Comparison of ENCODE assay signal across 29 mouse cellular contexts in genomic region chr8:25328318-25328717, GRCm38 (mm10).
"Had no signal": no experiment of that assay in that cellular context is flagged by ENCODE, and none has a peak within 500 bp of the region (broad histone marks: within the 10 kb centered on the region; RNA-seq: fewer than 3 reads in every experiment).

No protein-coding gene starts in this region.

- H3K36me3 ChIP-seq: heart, embryonic 13.5 days; heart, embryonic 15.5 days; hindbrain, embryonic 10.5 days; hindbrain, embryonic 12.5 days; intestine, embryonic 15.5 days; kidney, embryonic 15.5 days; limb, embryonic 13.5 days; limb, embryonic 15.5 days; liver, embryonic 12.5 days had no signal

- H3K9ac ChIP-seq: heart, embryonic 13.5 days; heart, embryonic 15.5 days; hindbrain, embryonic 12.5 days; hindbrain, embryonic 14.5 days; intestine, embryonic 15.5 days; kidney, embryonic 15.5 days; limb, embryonic 13.5 days; limb, embryonic 15.5 days; liver, embryonic 12.5 days; liver, embryonic 14.5 days had no signal

- H3K9me3 ChIP-seq: heart, embryonic 13.5 days; heart, embryonic 15.5 days; hindbrain, embryonic 10.5 days; hindbrain, embryonic 12.5 days; intestine, embryonic 15.5 days; kidney, embryonic 15.5 days; limb, embryonic 13.5 days; limb, embryonic 15.5 days; liver, embryonic 12.5 days had no signal

- ATAC-seq: hindbrain, embryonic 16.5 days; inflammation-experienced regulatory T-cells, adult 6 months; intestine, embryonic 15.5 days; intestine, postnatal 0 days; liver, embryonic 12.5 days had no signal

- H3K27ac ChIP-seq: gastrocnemius, adult 2 months; heart, adult 2 months; heart, embryonic 13.5 days; heart, embryonic 15.5 days; hindbrain, embryonic 10.5 days; hindbrain, embryonic 12.5 days; hindbrain, embryonic 14.5 days; intestine, embryonic 15.5 days; kidney, embryonic 15.5 days; kidney, postnatal 0 days; limb, embryonic 13.5 days; limb, embryonic 15.5 days; liver, embryonic 12.5 days; liver, embryonic 14.5 days had no signal

- H3K27me3 ChIP-seq: heart, embryonic 13.5 days; heart, embryonic 15.5 days; hindbrain, embryonic 12.5 days; intestine, embryonic 15.5 days; kidney, embryonic 15.5 days; limb, embryonic 13.5 days; limb, embryonic 15.5 days had no signal

- H3K4me3 ChIP-seq: gastrocnemius, adult 2 months; heart, adult 2 months; heart, embryonic 13.5 days; heart, embryonic 15.5 days; hindbrain, embryonic 10.5 days; hindbrain, embryonic 12.5 days; intestine, embryonic 15.5 days; kidney, embryonic 15.5 days; limb, embryonic 13.5 days; limb, embryonic 15.5 days; liver, embryonic 12.5 days had no signal

- H3K4me1 ChIP-seq: liver, embryonic 12.5 days had no signal

- DNase-seq: gastrocnemius, adult 2 months; gastrocnemius, postnatal 14 days; gastrocnemius, postnatal 36 days; heart, adult 11 months; heart, adult 2 months; heart, postnatal 14 days; heart, postnatal 36 days; kidney, adult 2 months; kidney, adult 9 months; kidney, postnatal 14 days; kidney, postnatal 36 days; layer of hippocampus, adult 9-11 months; layer of hippocampus, postnatal 36 days; left cerebral cortex, postnatal 4 days had no signal
